Mouse (Mus musculus) embryo, embryonic 9.5 days (tissue): Measurements from ENCODE around the gene Kcnn4.

Source experiments
- DNase-seq: peaks from one replicate; pipeline ENCODE4 v3.0.0-alpha.2; 2017; ENCODE audit errors: extremely low spot score

Gene Kcnn4

DNA sequence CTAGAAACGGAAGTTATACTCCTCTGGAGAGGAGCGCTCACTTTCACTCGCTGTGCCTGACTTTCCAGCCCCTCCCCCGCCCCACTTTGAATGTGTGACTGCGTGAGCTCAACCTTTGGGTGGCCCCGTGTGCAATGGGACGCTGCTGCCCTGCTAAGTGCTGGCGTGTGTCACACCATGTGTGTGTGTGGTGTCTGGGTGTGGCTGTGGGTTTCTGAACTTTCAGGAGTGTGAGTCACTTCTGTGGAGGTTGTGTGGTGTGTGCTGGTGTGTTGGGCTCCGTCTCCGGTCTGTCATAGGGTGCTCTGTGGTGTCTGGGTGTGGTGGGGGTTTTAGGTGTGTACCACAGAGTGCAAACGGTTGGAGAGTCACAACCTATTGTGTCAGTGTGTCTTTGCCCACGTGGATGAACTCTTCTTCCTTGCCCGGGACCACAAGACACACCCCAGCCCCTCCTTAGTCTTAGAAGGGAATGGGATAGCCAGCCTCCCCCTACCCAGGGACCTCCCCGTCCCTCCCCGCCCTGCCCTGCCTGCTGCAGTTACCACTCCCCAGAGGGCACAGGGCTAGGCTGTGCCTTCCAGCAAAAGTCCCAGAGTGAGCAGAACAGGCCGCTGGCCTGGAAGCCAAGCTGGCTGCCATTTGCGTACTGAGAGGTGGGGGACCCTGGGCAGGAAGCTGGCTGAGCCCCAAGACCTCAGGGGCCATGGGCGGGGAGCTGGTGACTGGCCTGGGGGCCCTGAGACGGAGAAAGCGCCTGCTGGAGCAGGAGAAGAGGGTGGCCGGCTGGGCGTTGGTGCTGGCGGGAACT, at the start of gene Kcnn4:
Gene Kcnn4, plus strand, starts transcription at position 533 of the 811 bp plus-strand sequence.
- no peak for DNase-seq

DNA sequence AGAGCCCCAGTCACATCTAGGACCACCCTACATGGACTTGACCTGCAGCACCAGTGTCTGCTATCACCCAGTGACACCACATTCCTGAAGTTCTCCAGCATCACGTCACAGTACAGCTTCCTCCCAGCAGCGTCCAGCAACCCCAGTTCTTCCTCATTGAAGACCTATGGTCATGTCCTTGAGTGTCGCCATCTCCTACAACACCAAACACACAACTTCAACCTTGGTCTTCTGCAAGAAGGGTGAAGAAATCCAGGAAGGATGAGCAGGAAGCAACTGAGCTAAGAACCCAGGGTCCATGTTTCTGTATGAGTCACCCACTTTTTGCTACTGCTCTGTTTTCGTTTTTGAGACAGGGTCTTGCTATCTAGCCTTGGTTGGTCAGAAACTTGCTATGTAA, 47.5 kb upstream of the Kcnn4 start:
- no peak for DNase-seq

DNA sequence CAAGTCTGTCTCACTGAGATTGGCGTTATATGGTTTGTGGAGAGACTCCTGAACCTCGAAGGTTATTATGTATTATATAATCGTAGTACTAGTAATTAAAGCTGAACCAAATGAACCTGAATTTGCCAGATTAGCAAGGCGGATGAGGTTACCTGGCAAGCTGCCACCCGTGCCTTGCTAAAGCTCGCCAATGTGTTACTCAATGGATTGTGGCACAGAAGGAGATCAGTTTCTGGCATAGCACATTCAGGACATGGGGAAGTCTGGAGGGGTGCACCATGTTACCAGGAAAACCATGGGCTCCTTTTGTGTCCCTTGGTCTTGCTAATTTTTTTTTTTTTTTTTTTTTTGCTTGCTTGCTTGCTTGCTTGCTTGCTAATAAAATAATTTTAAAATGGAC, 44.9 kb upstream of the Kcnn4 start:
- DNase-seq: no peak

DNA sequence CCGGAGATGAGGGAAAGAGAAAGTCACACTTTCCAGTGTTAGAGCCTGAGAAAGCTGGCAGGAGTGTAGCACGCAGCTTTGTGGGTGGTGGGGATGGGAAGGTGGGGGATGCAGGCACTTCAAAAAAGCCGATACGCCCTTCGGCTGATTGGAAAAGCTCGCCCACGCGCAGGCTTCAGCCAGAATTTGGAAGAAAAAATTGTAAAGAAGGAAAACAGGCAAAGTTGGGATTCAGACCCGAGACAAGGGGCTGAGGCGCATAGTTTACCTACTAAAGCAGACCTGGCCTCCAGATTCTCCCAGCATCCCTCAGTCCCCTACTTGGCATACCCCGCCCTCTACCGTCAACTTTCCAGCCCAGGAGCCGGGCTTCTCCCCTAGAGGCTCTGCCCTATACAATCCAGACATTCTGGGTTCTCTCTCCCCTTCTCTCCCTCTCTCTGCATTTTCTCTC, 44.4 kb upstream of the Kcnn4 start:
- DNase-seq: peak; percentile 56

DNA sequence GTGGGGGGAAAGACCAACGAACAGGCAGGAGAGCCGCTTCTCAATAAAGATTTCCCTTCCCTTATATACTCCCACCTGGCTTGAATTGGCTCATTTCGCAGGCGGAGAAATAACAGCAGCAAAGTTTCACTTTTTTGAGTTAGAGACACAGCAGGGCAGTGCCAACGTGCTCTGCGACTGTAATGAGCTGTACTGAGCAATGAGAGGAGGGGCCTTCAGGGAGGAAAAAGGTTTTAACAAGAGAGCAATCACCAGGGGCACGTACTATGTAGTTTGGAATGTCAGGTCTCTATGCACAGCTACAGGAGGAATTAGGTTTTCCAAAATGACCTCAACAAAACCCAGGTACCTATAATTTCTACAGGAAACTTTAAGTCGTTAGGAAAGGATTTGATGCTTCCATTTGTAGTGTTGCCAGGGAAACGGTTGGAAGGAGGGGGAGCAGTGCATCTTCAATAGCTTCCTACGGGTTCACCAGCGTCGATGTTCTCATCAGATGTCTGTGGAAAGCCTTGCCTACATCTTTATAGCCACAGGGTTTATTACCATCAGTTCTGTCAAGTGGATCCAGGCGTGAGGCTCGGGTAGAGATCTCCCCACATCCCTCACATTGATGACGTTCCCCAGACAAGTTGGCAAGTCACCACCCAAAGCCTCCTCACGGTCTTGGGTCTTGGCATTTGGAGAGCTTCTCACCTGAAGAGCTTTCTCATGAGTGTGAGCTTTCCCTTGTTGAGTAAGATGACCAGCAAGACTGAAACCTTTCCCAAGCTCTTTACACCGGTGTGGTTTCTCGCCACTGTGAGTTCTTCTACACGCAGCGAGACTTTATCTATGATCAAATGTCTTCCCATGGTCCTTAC, 43.6 kb upstream of the Kcnn4 start:
- DNase-seq: no peak

DNA sequence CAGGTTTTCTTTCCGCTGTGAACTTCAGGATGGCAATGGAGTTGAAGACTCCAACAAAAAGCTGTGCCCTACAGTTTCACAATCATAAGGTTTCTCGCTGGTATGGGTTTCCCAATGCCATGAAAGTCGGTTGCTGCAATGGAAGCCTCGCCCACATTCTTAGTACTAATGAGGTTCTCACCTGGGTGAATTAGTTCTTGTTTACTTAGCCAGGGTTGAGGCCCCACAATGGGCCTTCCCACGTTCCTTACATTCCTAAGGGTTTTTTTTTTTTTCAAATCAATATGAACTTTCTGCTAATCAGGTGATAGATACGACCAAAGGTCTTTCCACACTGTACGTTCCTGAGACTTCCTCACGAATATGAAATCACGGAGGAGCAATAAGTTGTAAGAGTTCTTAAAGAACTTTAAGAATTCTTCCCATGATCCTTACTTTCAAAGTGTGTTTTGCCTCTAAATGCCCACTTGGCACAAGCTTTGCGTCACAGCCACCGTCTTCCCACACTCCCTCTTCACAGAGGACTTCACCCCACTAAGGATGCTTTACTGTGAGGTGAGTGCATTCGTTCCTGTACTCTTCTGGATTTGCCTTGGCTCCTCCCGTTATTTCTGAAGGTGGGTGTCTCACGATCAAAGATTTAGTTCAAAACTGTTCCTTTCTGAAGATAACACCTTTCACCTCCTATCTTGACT, 42.6 kb upstream of the Kcnn4 start:
- DNase-seq: no peak

DNA sequence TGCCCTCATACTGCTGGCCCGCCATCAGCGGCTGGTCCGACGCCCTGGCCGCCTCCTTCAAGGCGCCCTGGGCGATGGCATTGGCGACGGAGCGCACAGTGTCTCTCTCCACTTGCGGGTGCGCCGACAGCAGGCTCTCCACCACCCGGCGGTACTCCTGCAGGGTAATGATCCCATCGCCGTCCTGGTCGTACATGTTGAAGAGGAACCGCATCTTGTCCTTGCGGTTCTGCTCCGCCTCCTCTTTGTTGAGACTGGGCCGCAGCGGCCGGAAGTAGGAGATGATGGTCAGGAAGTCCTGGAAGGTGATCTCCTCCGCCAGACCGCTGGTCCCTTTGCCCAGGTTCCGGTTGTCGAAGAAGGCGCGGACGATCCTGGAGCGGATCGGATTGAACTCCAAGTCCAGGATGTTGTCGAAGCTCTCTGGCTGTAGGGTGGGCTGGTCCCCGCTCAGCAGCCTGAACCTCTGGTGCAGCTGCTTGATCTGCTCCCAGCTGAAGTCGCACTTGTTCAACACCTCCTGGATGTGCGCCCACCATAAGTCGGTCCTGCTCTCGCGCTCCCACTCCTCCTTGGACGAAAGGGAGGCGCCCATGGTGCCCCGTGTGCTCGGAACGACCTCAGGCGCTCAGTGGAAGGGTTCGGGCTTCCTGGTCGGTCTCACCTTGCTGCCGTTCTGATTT, 36.6 kb upstream of the Kcnn4 start, which contains the start of gene Tescl:
Gene Tescl, minus strand, starts transcription at position 633 of the 683 bp plus-strand sequence.
- DNase-seq: no peak

DNA sequence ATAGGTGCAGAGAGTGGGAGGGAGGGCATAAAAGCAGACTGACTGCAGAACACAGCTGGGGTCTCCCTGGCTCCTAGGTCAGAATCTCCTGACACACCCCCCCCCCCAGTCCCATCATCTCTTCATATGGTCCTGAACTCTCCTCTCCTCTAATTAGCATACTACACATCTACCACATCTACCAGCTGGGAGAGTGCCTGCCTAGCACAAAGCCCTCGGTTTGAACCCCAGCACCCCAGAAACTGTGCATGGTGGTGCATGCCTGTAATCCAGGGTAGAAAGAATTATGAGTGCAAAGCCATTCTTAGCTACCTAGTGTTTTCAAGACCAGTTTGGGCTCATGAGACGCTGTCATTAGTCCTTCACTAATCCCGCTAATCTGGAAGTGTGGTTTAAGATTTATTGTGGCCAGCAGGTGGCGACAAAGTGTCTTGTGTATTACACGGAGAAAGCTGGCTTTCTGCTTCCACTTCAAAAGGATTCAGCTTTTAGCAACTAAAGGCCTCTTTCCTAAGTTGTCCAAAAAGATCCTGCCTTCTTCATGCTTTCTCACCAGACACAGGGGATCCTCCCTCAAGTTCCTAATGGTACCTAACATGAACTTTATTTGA, 34.3 kb upstream of the Kcnn4 start:
- peak; percentile 47 for DNase-seq

DNA sequence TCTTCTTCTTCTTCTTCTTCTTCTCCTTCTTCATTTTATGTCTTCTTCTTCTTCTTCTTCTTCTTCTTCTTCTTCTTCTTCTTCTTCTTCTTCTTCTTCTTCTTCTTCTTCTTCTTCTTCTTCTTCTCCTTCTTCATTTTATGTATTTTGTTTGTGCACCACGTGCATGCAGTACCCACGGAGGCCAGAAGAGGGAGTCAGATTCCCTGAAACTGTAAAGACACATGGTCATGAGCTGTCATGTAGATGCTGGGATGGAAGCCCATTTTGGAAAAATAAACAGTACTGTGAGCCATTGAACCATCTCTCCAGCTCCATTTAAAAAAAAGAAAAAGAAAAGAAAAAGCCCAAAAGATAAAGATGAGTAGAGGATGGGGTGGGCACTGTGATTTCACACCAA, 31.8 kb upstream of the Kcnn4 start:
- no peak for DNase-seq

DNA sequence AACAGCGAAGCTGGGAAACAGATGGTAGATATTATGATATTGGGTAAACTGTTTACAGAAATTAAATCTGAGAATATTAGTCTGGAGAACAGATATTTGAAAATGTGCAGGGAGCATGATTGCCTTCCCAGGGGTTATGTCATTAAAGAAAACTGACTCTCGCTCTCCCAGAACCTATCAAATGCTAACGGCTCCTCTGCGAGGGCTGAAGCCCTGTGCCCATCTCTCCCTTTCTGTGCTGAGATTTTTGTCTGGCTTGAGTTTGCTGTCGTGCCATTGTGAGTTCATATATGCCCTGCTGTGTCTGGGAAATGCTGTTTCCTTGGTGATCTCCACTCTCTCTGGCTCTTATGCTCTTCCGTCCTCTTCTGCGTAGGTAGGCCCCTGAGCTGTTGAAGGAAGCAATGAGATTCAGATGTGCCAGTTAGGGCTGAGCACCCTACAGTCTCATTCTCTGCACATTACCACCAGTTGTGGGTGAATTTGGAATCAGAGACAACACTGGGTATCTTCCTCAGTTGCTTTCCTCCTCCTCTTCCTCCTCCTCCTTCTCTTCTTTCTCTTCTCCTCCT, 26.3 kb upstream of the Kcnn4 start:
- no peak for DNase-seq

DNA sequence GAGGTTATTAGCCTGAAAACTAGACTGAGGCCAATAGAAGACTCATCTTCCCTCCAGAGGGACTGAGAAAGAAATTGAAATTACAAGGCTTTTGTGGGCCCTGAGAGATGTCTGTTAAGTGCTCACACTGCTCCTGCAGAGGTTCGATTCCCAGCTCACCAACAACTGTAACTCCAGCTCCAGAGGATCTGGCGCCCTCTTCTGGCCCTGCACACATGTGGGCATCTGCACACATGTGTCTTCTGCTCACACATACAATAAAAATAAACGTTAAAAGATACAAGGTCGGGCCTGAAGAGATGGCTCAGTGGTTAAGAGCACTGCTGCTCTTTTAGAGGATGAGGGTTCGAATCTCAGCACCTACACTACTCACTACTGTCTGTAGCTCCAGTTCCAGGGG, 23.6 kb upstream of the Kcnn4 start:
- no peak for DNase-seq

DNA sequence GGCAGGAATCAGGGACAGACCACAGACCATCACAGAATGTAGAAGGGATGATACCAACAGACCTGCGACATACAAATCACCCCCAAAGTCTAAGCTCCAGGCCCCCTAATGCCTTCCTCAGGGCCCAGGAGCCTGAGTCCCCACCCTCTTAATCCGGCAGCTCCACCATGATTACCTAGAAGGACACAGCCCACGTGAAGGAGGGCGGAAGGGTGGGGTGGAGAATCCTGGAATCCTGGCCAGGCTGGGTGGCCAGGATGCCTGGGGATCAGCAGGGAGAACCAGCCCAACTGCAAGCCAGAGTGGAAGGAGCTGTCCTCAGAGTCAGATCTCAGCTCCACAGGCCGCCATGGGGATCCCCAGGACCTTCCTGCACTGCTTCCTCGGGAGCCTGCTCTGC, 21.2 kb upstream of the Kcnn4 start, which contains the start of gene Lypd5:
Gene Lypd5, plus strand, starts transcription at position 301 of the 400 bp plus-strand sequence.
- no peak for DNase-seq

DNA sequence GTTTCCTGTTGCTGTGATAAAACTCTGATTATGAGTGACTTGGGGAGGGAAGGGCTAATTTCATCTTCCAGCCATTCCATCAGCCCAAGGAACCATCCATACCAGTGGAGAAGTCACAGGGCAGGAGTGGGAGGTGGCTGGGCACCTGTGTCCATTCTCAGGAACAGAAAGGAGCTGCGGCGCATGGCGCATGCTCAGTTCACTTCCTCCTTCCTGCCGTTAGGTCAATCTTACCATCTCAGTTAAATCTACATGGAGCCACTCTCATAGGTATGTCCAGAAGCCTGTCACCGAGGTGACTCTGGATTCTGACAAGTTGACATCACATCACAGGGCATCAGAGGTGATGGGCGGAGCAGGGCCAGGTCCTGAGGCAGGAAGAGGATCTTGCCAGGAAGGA, 14.4 kb upstream of the Kcnn4 start:
- no peak for DNase-seq

DNA sequence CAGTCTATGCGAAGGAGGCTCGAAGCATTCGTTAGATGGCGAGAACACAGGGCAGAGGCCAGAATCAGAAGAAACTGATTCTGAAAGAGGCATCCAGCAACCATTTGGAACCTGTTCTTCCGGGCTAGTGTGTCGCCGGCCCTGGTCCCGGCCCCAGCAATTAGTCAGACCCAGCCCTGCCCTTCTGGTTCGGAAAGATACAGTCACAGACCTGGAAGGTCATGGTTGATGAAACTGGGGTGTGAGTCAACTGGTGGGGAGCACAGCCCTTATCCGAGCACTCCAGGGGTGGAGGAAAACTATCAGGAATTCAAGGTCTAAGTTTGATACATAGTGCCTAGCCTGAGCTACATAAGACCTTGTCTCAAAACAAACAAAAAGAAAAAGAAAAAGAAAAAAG, 14.0 kb upstream of the Kcnn4 start:
- DNase-seq: no peak

DNA sequence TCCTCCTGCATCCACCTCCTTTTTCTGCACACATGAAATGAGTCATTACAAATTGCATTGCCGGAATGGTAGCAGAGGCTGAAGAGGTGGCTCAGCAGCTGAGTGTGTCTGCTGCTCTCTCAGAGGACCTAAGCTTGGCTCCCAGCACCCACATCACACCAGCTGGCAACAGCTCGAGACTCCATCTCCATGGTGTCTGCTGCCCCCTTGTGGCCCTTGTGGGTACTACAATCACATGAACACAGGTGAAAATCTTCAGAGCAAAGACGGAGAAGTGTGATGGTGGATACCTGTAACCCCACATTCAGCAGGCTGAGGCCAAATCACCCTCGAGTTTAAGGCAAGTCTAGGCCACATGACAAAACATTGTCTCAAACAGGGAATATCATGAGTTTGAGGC, 12.2 kb upstream of the Kcnn4 start:
- DNase-seq: no peak

DNA sequence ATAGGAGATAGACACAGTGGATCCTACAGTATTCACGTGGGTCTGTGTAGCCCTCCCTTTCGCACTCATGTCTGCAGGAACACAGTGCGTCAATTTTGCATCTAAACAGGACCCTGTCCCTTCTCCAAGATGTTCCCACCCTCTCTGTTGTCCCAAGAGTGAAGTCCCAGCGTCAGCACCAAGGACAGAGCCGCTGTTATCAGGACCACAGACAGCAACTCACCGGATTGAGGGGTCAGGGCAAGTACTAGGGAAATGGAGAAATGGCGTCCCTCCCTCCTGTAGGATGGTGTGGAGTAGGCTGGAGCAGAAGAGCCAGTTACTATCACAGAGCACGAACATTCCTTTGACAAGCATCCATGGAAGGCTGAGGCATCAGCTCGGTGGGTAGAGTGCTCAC, 10.8 kb upstream of the Kcnn4 start:
- peak; percentile 42 for DNase-seq

DNA sequence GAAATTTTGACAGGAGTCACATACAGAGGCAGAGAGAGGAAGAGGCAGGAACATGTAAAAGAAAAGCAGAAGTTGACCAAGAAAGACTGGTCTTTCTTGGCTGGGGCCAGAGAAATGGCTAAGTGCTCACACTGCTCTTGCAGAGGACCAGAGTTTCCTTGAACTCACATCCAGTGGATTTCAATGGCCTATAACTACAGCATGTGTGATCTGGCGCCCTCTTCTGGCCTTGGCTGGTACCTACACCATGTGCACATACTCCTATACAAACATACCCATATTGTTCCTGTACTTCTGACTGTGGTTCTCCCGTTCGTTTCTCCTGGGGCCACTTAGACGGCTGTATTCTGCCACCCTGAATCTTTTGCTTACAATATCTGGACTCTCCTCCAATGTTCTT, 9.1 kb upstream of the Kcnn4 start:
- DNase-seq: no peak

DNA sequence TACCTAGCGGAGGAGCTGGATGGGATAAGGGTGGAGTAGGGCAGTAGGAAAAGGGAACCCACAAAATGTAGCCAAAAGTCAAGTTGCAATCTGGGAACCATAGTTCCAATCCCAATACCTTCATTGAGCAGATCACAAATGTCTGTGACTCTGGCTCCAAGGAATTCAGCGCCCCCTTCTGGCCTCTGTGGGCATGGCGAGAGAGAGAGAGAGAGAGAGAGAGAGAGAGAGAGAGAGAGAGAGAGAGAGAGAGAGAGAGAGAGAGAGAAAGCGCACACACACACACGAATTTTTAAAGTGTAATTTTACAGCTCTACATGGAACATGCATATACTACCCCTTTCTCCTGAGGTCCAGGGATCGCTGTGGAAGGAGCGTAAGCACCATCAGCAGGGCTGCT, 6.8 kb upstream of the Kcnn4 start:
- DNase-seq: peak; percentile 12

DNA sequence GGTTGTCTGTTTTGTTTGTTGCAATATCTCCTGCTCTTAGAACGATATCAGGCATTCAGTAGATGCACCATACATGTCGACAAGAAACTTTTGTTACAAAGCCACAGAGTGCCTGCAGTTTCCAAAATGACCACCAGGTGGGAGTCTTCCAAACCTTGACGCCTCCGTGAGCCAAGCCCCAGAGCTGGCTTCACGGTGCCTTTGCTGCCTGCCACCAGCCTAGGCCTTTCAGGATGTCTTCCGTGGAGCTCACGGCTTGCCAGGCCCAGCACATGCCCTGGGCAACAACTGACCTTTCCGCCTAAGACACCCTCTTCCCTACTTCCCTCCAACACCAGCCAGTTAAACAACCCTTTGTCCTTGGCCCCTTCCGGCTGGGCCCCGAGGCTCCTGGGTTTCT, 5.2 kb upstream of the Kcnn4 start:
- DNase-seq: peak; percentile 74

DNA sequence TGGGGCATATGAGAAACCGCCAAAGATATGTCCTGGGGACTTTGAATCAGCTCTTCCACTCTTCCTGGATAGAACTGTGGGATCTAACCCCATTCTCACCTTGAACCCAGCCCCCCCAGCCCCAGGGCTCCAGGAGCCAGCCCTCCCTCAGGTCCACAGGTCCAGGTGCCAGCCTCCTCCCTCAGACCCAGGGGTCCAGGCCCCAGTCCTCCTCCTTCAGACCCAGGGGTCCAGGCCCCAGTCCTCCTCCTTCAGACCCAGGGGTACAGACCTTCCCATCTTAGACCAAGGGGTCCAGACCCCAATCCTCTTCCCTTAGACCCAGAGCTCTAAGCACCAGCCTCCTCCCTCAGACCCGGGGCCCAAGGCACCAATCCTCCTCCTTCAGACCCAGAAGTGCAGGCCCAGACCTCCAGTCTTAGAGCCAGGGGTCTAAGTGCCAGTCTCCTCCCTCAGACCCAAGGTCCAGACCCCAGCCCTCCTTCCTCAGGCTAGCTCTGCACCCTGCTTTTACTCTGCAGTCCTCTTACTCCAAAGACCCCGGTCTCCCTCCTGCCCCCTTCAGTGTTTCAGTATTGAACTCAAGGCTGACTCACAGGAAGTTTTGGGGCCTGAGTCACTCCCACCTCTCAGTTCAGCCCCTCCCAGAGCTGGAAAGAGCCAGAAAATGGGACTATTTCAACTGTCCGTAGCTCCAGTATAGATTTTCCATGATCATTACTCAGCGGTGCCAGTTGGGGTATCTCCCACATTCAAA, 4.6 kb upstream of the Kcnn4 start:
- no peak for DNase-seq
